Mouse (Mus musculus) midbrain, postnatal 0 days (tissue): ENCODE results near the gene Kif2c. TPM values are rescaled to one million over a fixed set of nuclear protein-coding genes. Genes with fewer than 3 reads are reported as not detected.
A peak's percentile ranks its signal among the peaks of the same experiment; 100 is the strongest.
"Not testable (repeated sequence)": the region's sequence is repeated elsewhere in the genome, so short reads cannot be mapped to it uniquely, and the experiment has no call there.

ENCODE experiments used
- ATAC-seq: fragments of 200-750 bp; cut with Nextera tagmentation; 2 replicates; pipeline ENCODE4 v1.8.0; 2017; ENCODE audit warnings: moderate number of reproducible peaks, mild to moderate bottlenecking, moderate TSS enrichment, moderate library complexity; ENCODE audit not compliant: low FRiP score
- DNase-seq: peaks from one replicate; pipeline ENCODE4 v3.0.0-alpha.2; 2015; ENCODE audit warnings: low spot score
- H3K27ac ChIP-seq: fragments of 300-500 bp; sonication (generic); 2 replicates; pipeline ENCODE4 v1.5.1; 2014; ENCODE audit warnings: low read depth, mild to moderate bottlenecking, low read length, mixed read lengths
- H3K27me3 ChIP-seq: fragments of 300-500 bp; sonication (generic); 2 replicates; pipeline ENCODE4 v1.6.1; 2014; ENCODE audit warnings: low read length, control low read depth, mixed read lengths; ENCODE audit not compliant: insufficient read depth
- H3K36me3 ChIP-seq: fragments of 300-500 bp; sonication (generic); 2 replicates; pipeline ENCODE4 v1.6.1; 2014; ENCODE audit warnings: low read length, control low read depth, mixed read lengths; ENCODE audit not compliant: insufficient read depth
- H3K4me1 ChIP-seq: fragments of 300-500 bp; sonication (generic); 2 replicates; pipeline ENCODE4 v1.6.1; 2014; ENCODE audit warnings: mild to moderate bottlenecking, control low read depth, antibody characterized with exemption, low read length, mixed read lengths; ENCODE audit not compliant: insufficient read depth
- H3K4me2 ChIP-seq: fragments of 300-500 bp; sonication (generic); 2 replicates; pipeline ENCODE4 v1.6.1; 2014; ENCODE audit warnings: low read depth, mild to moderate bottlenecking, low read length, mixed read lengths; ENCODE audit not compliant: poor library complexity, severe bottlenecking
- H3K4me3 ChIP-seq: fragments of 300-500 bp; sonication (generic); 2 replicates; pipeline ENCODE4 v1.5.1; 2014; ENCODE audit warnings: low read depth, mild to moderate bottlenecking, low read length, moderate library complexity
- H3K9ac ChIP-seq: fragments of 300-500 bp; sonication (generic); replicated peaks from 2 replicates; pipeline ENCODE4 v1.6.1; 2014; ENCODE audit warnings: mild to moderate bottlenecking, low read length, moderate library complexity, mixed read lengths; ENCODE audit not compliant: poor library complexity, severe bottlenecking
- H3K9me3 ChIP-seq: fragments of 300-500 bp; sonication (generic); 2 replicates; pipeline ENCODE4 v1.6.1; 2016; ENCODE audit warnings: low read length, control low read depth
- CTCF ChIP-seq: IDR thresholded peaks from 2 replicates; pipeline ENCODE4 v1.5.1; 2016; ENCODE audit warnings: antibody characterized with exemption, mild to moderate bottlenecking
- WGBS: fragments of 180-500 bp; shearing (Covaris S2); extraction: QIAGEN DNeasy Blood & Tissue Kit; methylation state at CpG from one replicate; pipeline ENCODE4 v1.1.7; 2014; 5-methylcytosine and 5-hydroxymethylcytosine counted together
- polyA plus RNA-seq: library from polyadenylated mRNA; unstranded; fragments of >200 nt; fragmentation: Nextera tagmentation; extraction: Ambion mirVana; gene quantifications from 2 replicates; pipeline ENCODE4 v1.2.1, GENCODE M21; 2015
- total RNA-seq: library from RNA; depleted of rRNA; stranded (reverse); fragments of >200 nt; gene quantifications from 2 replicates; pipeline ENCODE4 v1.2.3, GENCODE M21; 2014

The Kif2c gene
- total and polyA plus RNA-seq, 2 experiments from 2014 or later = 2.3 to 9.8 TPM

DNA sequence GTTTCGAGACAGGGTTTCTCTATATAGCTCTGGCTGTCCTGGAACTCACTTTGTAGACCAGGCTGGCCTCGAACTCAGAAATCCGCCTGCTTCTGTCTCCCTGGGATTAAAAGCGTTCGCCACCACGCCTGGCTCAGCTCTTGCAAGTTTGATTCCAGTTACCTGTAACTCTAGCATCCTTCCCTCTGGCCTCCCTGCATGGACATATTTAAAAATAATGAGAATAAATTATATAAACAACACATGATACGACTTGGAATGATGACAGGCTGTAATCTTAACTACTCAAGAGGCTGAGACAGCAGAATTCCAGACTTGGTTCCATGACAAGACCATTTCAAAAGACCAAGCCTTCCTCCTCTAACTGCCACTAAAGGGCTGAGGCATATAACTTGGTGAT, 8.2 kb upstream of the Kif2c start:
- Histone ChIP-seq H3K4me3 (no peak overlapping the region), H3K27ac (0 out of 2 replicates have a peak overlapping the region, but pooled peaks have one; percentile 83), H3K27me3 (no peaks in the 10 kb centered on the region), H3K4me1 (no peaks in the 10 kb centered on the region), H3K4me2 (no peak overlapping the region), H3K9me3 (no peaks in the 10 kb centered on the region), H3K36me3 (no peaks in the 10 kb centered on the region), H3K9ac (no peak overlapping the region)
- TF ChIP-seq CTCF = no peak
- WGBS = 71% methylated on average over 7 of the region's 7 CpGs
- no peak for DNase-seq
- no peak for ATAC-seq

DNA sequence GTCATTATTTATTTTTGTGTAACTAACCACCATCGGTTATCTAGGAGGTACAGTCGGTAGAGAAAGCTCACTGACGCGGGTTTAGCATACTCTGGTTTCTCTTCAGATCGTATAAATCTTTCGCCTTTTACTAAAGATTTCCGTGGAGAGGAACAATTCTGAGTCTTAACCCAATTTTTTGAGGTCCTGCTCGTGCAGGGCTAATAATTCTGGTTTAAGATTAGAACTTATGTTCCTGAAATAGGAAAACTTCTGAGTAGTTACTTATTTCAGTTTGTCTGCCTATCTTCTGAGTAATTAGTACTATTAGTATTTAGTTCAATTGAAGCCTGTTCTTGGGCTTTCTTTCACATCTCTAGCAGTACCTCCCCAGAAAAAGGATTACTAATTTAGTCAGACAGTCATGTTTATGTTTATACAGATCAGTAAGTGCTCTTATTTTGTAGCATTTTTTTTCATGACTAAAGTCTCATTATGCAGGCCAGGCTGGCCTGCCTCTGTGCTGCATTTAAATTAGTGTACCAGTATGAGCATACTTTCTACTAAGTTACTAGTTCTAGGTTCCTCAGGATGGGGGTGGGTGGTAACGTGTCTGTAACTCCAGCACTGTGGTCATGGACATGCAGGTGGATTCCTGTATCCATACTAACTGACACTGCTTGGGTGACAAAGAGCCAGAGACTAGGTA, 7.6 kb upstream of the Kif2c start:
- peak; percentile 76 for DNase-seq
- ATAC-seq = peak; percentile 90
- Histone ChIP-seq H3K27ac (peak overlapping the region; percentile 83), H3K9ac (peak overlapping the region; percentile 57), H3K36me3 (no peaks in the 10 kb centered on the region), H3K9me3 (no peaks in the 10 kb centered on the region), H3K4me2 (peak overlapping the region; percentile 36), H3K4me3 (peak overlapping the region; percentile 25; the same call in 1 of the 2 replicates), H3K27me3 (no peaks in the 10 kb centered on the region), H3K4me1 (no peaks in the 10 kb centered on the region)
- under 1% methylated on average over 9 of the region's 9 CpGs for WGBS
- TF ChIP-seq CTCF = no peak

DNA sequence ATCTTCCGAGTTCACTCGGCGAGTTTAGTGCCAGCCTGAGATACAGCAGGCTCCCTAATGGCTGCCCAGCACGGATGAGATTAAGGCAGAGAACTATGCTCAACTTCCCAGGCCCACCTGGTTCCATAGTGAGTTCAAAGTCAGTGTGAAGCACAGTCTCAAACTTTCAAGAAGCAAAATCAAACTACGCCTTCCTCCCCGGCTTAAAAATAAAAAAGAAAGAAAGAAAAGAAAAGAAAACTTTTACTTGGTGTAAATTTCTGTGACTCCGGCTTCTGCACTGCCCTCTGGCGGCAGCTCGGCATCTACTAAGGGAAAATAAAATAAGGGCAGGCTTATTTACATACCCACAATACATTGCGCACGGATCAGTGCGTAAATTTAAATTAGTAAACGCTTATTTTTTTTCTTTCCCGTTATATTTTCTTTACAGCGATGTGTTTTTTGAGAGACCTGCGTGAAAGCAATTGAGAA, 7.0 kb upstream of the Kif2c start:
- no peaks in the 10 kb centered on the region for H3K9me3 ChIP-seq

DNA sequence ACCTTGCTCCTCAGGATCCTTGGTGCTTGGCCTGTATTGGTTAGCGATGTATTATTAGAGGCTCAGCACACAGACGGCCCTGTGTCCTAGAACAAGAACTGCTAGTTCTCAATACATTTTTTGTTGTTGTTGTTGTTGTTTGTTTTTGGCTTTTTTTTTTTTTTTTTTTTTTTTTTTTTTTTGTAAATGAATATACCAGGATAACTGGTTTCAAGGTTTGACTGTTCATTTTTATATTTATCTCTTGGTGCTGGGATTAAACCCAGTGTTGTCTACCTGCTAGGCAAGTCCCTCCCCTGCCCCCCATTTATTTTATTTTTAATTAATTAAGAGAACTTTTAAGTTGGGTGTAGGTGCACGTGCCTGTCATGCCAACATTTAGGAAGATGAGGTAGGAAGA, 6.5 kb upstream of the Kif2c start:
- Histone ChIP-seq H3K4me3 (peak overlapping the region; percentile 25; the same call in 1 of the 2 replicates), H3K4me2 (peak overlapping the region; percentile 36), H3K27me3 (no peaks in the 10 kb centered on the region), H3K36me3 (no peaks in the 10 kb centered on the region), H3K27ac (no peak overlapping the region), H3K4me1 (no peaks in the 10 kb centered on the region), H3K9ac (no peak overlapping the region; the same call in 1 of the 2 replicates), H3K9me3 (no peaks in the 10 kb centered on the region)
- ATAC-seq = no peak
- TF ChIP-seq CTCF = no peak
- DNase-seq = no peak
- WGBS = 57% methylated on average over 3 of the region's 3 CpGs

More for the DNA sequence above, 7.0 kb upstream of the Kif2c start:
- peak overlapping the region; percentile 57 for H3K9ac ChIP-seq
- no peaks in the 10 kb centered on the region for H3K4me1 ChIP-seq
- no peaks in the 10 kb centered on the region for H3K36me3 ChIP-seq
- H3K27ac ChIP-seq = peak overlapping the region; percentile 83
- peak overlapping the region; percentile 36 for H3K4me2 ChIP-seq
- DNase-seq = peak; percentile 92
- peak; percentile 75 for ATAC-seq
- peak overlapping the region; percentile 25; the same call in 1 of the 2 replicates for H3K4me3 ChIP-seq
- peak; percentile 89 for TF ChIP-seq CTCF
- WGBS = under 1% methylated on average over 16 of the region's 16 CpGs
- H3K27me3 ChIP-seq = no peaks in the 10 kb centered on the region

DNA sequence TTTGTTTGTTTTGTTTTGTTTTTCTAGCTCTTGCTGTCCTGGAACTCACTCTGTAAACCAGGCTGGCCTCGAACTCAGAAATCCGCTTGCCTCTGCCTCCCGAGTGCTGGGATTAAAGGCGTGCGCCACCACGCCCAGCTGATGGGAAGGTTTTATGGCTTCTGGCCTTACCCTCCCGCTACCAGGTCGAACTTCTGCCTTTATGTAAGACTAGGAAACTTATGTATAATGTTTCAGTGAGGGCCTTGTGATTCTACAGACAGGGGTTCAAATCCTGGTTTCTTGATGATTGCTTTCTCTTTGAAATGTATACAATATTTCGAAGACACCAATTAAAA, 289 bp upstream of the Kif2c start:
- Histone ChIP-seq H3K27ac (peak overlapping the region; percentile 71; the same call in 1 of the 2 replicates), H3K4me2 (peak overlapping the region; percentile 95), H3K4me3 (peak overlapping the region; percentile 44), H3K9ac (peak overlapping the region; percentile 55)
- peak; percentile 44 for ATAC-seq
- not testable (repeated sequence) for H3K4me1 ChIP-seq, H3K36me3 ChIP-seq, H3K27me3 ChIP-seq, H3K9me3 ChIP-seq, DNase-seq
- WGBS = 16% methylated on average over 9 of the region's 9 CpGs

DNA sequence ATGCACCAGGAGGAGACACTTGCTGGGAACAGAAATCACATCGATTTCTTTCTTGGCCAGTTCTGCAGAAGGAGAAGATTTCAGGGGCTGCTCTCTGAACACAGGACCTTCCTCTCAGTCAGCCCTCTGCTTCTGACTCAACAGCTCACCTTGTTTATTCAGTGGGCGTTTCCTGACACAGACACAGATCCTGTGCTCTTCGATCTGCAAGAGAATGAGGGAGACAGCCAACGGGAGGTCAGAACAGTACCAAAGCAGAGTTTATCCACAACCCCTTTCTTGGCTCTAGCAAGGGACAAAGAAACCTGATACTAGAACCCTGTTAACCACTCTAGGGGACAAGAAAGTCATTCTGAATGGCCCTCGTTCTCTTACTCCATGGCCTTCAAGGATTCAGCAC, 12.5 kb downstream of the Kif2c start:
- no peaks in the 10 kb centered on the region for H3K4me1 ChIP-seq
- no peaks in the 10 kb centered on the region for H3K9me3 ChIP-seq
- no peaks in the 10 kb centered on the region for H3K27me3 ChIP-seq
- ATAC-seq (no peak), DNase-seq (no peak)
- WGBS = 91% methylated on average over 5 of the region's 5 CpGs
- H3K27ac ChIP-seq = no peak overlapping the region
- H3K4me3 ChIP-seq = no peak overlapping the region
- no peak overlapping the region for H3K4me2 ChIP-seq
- no peak for TF ChIP-seq CTCF
- H3K36me3 ChIP-seq = peaks cover 12% of the 10 kb centered on the region; the same call in 1 of the 2 replicates
- H3K9ac ChIP-seq = no peak overlapping the region
